Mouse (Mus musculus) ES-Bruce4 (cell line): ENCODE measurements around the gene Ksr2. TPM values are rescaled to one million over a fixed set of nuclear protein-coding genes. Genes with fewer than 3 reads are reported as not detected.

Experiments used
- H3K27ac ChIP-seq: 2 replicates; pipeline ENCODE4 v1.5.1; 2012; ENCODE audit warnings: low read length, inconsistent platforms; ENCODE audit not compliant: insufficient read depth
- H3K27me3 ChIP-seq: 2 replicates; pipeline ENCODE4 v1.6.1; 2012; ENCODE audit warnings: mild to moderate bottlenecking, low read length, inconsistent platforms; ENCODE audit not compliant: control insufficient read depth, poor library complexity, insufficient read depth, severe bottlenecking
- H3K36me3 ChIP-seq: 2 replicates; pipeline ENCODE4 v1.6.1; 2012; ENCODE audit warnings: inconsistent platforms, mild to moderate bottlenecking, low read length, moderate library complexity; ENCODE audit not compliant: control insufficient read depth, poor library complexity, insufficient read depth, severe bottlenecking
- H3K4me1 ChIP-seq: one replicate; pipeline ENCODE4 v1.8.1; 2011; ENCODE audit warnings: low read length; ENCODE audit not compliant: control insufficient read depth, insufficient read depth
- H3K4me3 ChIP-seq: 2 replicates; pipeline ENCODE4 v1.5.1; 2011; ENCODE audit warnings: low read depth, mild to moderate bottlenecking, low read length
- H3K9ac ChIP-seq: 2 replicates; pipeline ENCODE4 v1.6.1; 2012; ENCODE audit warnings: low read depth, mild to moderate bottlenecking, inconsistent platforms; ENCODE audit not compliant: poor library complexity, severe bottlenecking
- H3K9me3 ChIP-seq: replicated peaks from 2 replicates; pipeline ENCODE4 v1.6.1; 2012; ENCODE audit warnings: mild to moderate bottlenecking, low read length, inconsistent platforms; ENCODE audit not compliant: control insufficient read depth, poor library complexity, insufficient read depth, severe bottlenecking
- CTCF ChIP-seq: IDR thresholded peaks from one replicate; pipeline ENCODE4 v1.8.1; 2011; ENCODE audit warnings: low read depth, low read length
- EP300 ChIP-seq: IDR thresholded peaks from 2 replicates; pipeline ENCODE4 v1.6.1; 2011; ENCODE audit warnings: low read depth, low read length; ENCODE audit not compliant: insufficient read depth
- POLR2A ChIP-seq: IDR thresholded peaks from one replicate; pipeline ENCODE4 v1.8.1; 2011; ENCODE audit warnings: low read length; ENCODE audit not compliant: insufficient read depth
- polyA plus RNA-seq: library from polyadenylated mRNA; stranded (reverse); fragments of >200 nt; gene quantifications from 2 replicates; pipeline ENCODE4 v1.2.4, GENCODE M21; 2011; ENCODE audit warnings: low read depth; ENCODE audit not compliant: missing spikeins, insufficient read depth, insufficient read length

The Ksr2 gene
- polyA plus RNA-seq, 1 experiment = 1.3 TPM

DNA sequence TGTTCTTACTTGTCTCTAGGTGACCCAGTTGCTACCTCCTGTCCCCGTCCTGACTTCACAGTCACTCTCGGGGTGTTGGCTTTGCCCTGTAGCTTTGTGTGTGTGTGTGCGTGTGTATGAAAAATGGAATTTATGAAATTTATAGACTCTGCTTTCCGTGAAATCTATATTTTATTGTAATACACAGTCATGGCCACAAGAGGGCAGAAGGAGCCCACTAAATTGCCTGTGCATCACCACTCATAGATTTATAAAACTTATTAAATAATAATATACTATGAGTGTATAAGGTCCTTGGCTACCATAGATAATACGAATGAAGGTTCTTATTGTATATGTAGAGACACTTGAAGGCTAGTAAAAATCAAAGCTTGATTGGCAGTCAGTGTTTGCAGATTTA lies 90.6 kb downstream of the Ksr2 start:
- H3K36me3 ChIP-seq = no peaks in the 10 kb centered on the region
- TF ChIP-seq CTCF (no peak), POLR2A (no peak), EP300 (no peak)
- H3K9me3 ChIP-seq = no peaks in the 10 kb centered on the region
- H3K27ac ChIP-seq = no peak overlapping the region
- no peaks in the 10 kb centered on the region for H3K4me1 ChIP-seq
- no peak overlapping the region for H3K9ac ChIP-seq
- H3K27me3 ChIP-seq = no peaks in the 10 kb centered on the region
- H3K4me3 ChIP-seq = no peak overlapping the region

GRCm38 (mm10) chr5:117505204-117505603 lies 91.4 kb downstream of the Ksr2 start:
- H3K27me3 ChIP-seq = no peaks in the 10 kb centered on the region
- no peaks in the 10 kb centered on the region for H3K36me3 ChIP-seq
- no peaks in the 10 kb centered on the region for H3K9me3 ChIP-seq
- TF ChIP-seq EP300 (0 out of 2 replicates have a peak, but pooled peaks have one; percentile 51), POLR2A (no peak), CTCF (peak; percentile 100)
- H3K9ac ChIP-seq = no peak overlapping the region
- H3K27ac ChIP-seq = no peak overlapping the region
- H3K4me1 ChIP-seq = no peaks in the 10 kb centered on the region
- H3K4me3 ChIP-seq = peak overlapping the region; percentile 25; the same call in 1 of the 2 replicates

DNA sequence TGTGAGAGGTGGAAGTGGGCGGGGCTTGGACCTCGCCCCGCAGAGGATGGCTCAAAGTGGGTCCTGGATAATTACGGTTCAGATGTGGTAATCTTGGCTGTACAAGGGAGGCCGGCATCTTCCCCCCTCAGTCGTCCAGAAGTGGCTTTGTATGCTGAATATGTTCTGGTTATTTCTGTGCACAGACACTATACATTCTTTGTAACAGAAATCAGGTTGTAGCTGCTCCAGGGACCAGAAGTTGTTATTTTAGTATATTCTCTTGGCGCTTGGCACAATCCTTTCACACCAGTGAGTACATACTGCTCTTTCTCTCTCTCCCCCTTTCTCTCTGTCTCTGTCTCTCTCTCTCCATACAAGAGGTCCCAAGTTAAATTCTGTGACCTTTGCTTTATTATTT lies 92.0 kb downstream of the Ksr2 start:
- H3K4me1 ChIP-seq = no peaks in the 10 kb centered on the region
- no peaks in the 10 kb centered on the region for H3K9me3 ChIP-seq
- no peak overlapping the region for H3K9ac ChIP-seq
- no peaks in the 10 kb centered on the region for H3K36me3 ChIP-seq
- H3K27me3 ChIP-seq = no peaks in the 10 kb centered on the region
- no peak overlapping the region for H3K27ac ChIP-seq
- no peak for TF ChIP-seq CTCF
- no peak for TF ChIP-seq POLR2A
- no peak for TF ChIP-seq EP300
- no peak overlapping the region; the same call in 1 of the 2 replicates for H3K4me3 ChIP-seq

DNA sequence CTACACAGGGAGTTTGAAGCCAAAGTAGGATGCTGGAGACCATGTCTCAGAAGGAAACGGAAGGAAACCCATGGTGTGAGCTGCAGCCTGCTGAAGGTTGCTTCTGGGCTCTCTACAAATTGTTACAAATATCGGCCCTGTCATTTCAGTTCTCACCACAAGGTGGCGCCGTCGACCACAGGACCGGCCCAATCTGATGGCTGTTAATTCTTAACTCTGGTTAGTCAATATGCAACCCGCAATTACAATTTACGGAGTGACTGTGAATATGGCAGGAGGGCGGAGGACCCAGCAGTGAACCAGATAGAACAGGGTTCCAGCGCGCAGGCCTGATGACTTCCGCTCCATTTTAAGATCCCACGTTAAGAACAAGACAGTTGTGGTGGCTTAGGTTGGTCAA lies 92.6 kb downstream of the Ksr2 start:
- peak; percentile 94 for TF ChIP-seq CTCF
- TF ChIP-seq POLR2A = no peak
- no peak for TF ChIP-seq EP300
- H3K36me3 ChIP-seq = no peaks in the 10 kb centered on the region
- H3K9ac ChIP-seq = no peak overlapping the region
- H3K27me3 ChIP-seq = no peaks in the 10 kb centered on the region
- no peaks in the 10 kb centered on the region for H3K9me3 ChIP-seq
- no peaks in the 10 kb centered on the region for H3K4me1 ChIP-seq
- H3K4me3 ChIP-seq = no peak overlapping the region
- no peak overlapping the region for H3K27ac ChIP-seq

- Histone ChIP-seq H3K27me3 (no peaks in the 10 kb centered on the region), H3K4me3 (no peak overlapping the region), H3K36me3 (no peaks in the 10 kb centered on the region), H3K27ac (no peak overlapping the region), H3K9me3 (no peaks in the 10 kb centered on the region), H3K9ac (no peak overlapping the region), H3K4me1 (no peaks in the 10 kb centered on the region)
- peak; percentile 73 for TF ChIP-seq CTCF
- TF ChIP-seq EP300 = no peak
- TF ChIP-seq POLR2A = no peak
Measured at GRCm38 (mm10) chr5:117509511-117510375, 95.9 kb downstream of the Ksr2 start.

DNA sequence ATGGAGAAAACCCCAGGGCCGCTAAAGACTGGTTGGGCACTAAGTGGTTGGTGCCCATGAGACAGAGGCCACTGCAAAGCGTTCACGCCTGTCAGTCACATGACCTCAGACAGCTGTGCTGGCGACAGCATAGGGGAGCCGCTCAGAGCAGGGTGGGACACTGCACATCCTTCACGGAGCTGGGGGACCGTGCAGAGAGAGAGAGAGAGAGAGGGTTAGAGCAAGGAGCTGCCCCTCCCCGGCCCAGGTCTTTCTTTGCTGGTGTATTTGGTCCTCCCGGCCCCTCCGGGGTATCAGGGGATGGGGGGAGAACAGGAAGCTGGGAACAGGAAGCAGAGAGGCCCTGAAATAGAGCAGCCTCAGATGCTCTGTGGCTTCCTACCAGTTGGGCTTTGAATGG lies 97.1 kb downstream of the Ksr2 start:
- TF ChIP-seq CTCF = no peak
- TF ChIP-seq EP300 = no peak
- TF ChIP-seq POLR2A = no peak
- no peak overlapping the region for H3K9ac ChIP-seq
- H3K9me3 ChIP-seq = no peaks in the 10 kb centered on the region
- H3K27ac ChIP-seq = no peak overlapping the region
- no peaks in the 10 kb centered on the region for H3K4me1 ChIP-seq
- H3K27me3 ChIP-seq = no peaks in the 10 kb centered on the region
- no peaks in the 10 kb centered on the region for H3K36me3 ChIP-seq
- no peak overlapping the region for H3K4me3 ChIP-seq
